Comparison of ENCODE assay signal across 9 mouse cellular contexts in the genomic region with DNA sequence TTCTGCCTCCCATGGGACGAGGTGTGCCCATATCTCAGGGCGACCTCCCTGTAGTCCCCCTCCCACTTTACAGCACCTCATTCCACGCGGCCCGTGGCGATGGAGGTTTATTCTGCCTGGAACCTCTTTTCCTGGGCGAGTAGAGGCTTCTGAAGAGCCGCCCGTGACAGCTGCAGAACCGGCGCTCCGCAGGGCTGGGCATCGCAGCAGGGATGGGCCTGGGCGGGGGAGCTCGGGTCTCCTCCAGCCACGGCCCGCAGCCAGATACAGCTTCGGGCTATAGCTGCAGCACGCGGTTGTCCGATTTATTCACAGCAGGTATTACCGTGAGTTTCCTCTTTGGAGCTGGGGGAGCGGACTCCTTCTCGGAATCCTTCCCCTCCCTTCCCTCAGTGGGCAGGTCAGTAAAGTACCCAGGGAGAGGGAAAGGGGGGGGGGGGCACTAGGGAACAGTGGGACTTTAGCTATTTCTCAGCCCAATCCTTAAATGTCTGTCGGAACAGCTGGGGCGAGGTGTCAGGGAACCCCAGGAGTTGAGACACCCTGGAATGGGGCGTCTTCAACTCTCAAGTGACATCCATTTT. TPM values are rescaled to one million over a fixed set of nuclear protein-coding genes. Genes with fewer than 3 reads are reported as not detected.
DNase-seq lines count a peak whose midpoint lies in the region; ATAC-seq and TF ChIP-seq lines count a peak whose summit lies in the region.
"Had no signal": no experiment of that assay in that cellular context is flagged by ENCODE, and none has a peak within 500 bp of the region (broad histone marks: within the 10 kb centered on the region; RNA-seq: fewer than 3 reads in every experiment).

No protein-coding gene starts in this region.

- WGBS in kidney, postnatal 0 days, result under 1% methylated on average over 27 of the region's 27 CpGs
- WGBS in hindbrain, embryonic 11.5 days, result under 1% methylated on average over 27 of the region's 27 CpGs
- WGBS in neural tube, embryonic 13.5 days, result 1% methylated on average over 27 of the region's 27 CpGs

- peak overlapping the region; percentile 27; the same call in 1 of the 2 replicates for H3K4me3 ChIP-seq in kidney, postnatal 0 days (replicated peaks; ENCODE audit: low read depth, low read length)
- no peak overlapping the region for H3K4me3 ChIP-seq in hindbrain, embryonic 11.5 days (ENCODE audit: low read depth, low read length)
- H3K4me3 ChIP-seq in neural tube, embryonic 13.5 days, result 0 out of 2 replicates have a peak overlapping the region, but pooled peaks have one; percentile 23

- peaks cover 92% of the 10 kb centered on the region for H3K27me3 ChIP-seq in kidney, postnatal 0 days (ENCODE audit: insufficient read depth, low read length)
- peaks cover 94% of the 10 kb centered on the region for H3K27me3 ChIP-seq in hindbrain, embryonic 11.5 days (ENCODE audit: control insufficient read depth, insufficient read depth, low read length)
- H3K27me3 ChIP-seq in neural tube, embryonic 13.5 days, result peaks cover 100% of the 10 kb centered on the region

- H3K36me3 ChIP-seq in kidney, postnatal 0 days (ENCODE audit: insufficient read depth, low read length), result no peaks in the 10 kb centered on the region
- H3K36me3 ChIP-seq in hindbrain, embryonic 11.5 days (ENCODE audit: control insufficient read depth, insufficient read depth, low read length), result no peaks in the 10 kb centered on the region
- no peaks in the 10 kb centered on the region for H3K36me3 ChIP-seq in neural tube, embryonic 13.5 days

- peaks cover 25% of the 10 kb centered on the region for H3K4me1 ChIP-seq in kidney, postnatal 0 days (replicated peaks; ENCODE audit: insufficient read depth, low read length)
- H3K4me1 ChIP-seq in hindbrain, embryonic 11.5 days (replicated peaks; ENCODE audit: control insufficient read depth, insufficient read depth, low read length), result peaks cover 19% of the 10 kb centered on the region
- peaks cover 44% of the 10 kb centered on the region for H3K4me1 ChIP-seq in neural tube, embryonic 13.5 days (replicated peaks)

- no peak for DNase-seq in kidney, postnatal 0 days (ENCODE audit: low spot score)
- no peak for DNase-seq in kidney, adult 18-20 months
- peak; percentile 38 for DNase-seq in embryo, embryonic 9.5 days (ENCODE audit: extremely low spot score)
- DNase-seq in hindbrain, embryonic 11.5 days (ENCODE audit: low spot score), result peak; percentile 65
- DNase-seq in gastrocnemius, postnatal 25 days, result no peak
- DNase-seq in layer of hippocampus, postnatal 36 days, result no peak
- no peak for DNase-seq in yolk sac, embryonic 10.5 days (ENCODE audit: low spot score)

- H3K4me2 ChIP-seq in kidney, postnatal 0 days (ENCODE audit: low read length), result no peak overlapping the region
- peak overlapping the region; percentile 20; the same call in 1 of the 2 replicates for H3K4me2 ChIP-seq in hindbrain, embryonic 11.5 days (replicated peaks; ENCODE audit: low read depth, low read length)
- H3K4me2 ChIP-seq in neural tube, embryonic 13.5 days, result peak overlapping the region; percentile 43

- H3K9ac ChIP-seq in kidney, postnatal 0 days (ENCODE audit: low read depth, low read length), result no peak overlapping the region
- no peak overlapping the region for H3K9ac ChIP-seq in hindbrain, embryonic 11.5 days (ENCODE audit: low read depth, low read length)
- no peak overlapping the region for H3K9ac ChIP-seq in neural tube, embryonic 13.5 days

- no peak overlapping the region for H3K27ac ChIP-seq in kidney, postnatal 0 days
- no peak overlapping the region for H3K27ac ChIP-seq in hindbrain, embryonic 11.5 days (ENCODE audit: low read depth, low read length)
- no peak overlapping the region for H3K27ac ChIP-seq in neural tube, embryonic 13.5 days (replicated peaks)

- ATAC-seq in kidney, postnatal 0 days (replicated peaks; ENCODE audit: low FRiP score, low read depth), result no peak
- no peak; the same call in 1 of the 2 replicates for ATAC-seq in hindbrain, embryonic 11.5 days (ENCODE audit: low FRiP score)
- no peak for ATAC-seq in neural tube, embryonic 13.5 days (ENCODE audit: low read depth)

- no peak for TF ChIP-seq CTCF in kidney, postnatal 0 days (IDR thresholded peaks at IDR 0.05; ENCODE audit: low read depth)

- no peaks in the 10 kb centered on the region for H3K9me3 ChIP-seq in kidney, postnatal 0 days (replicated peaks; ENCODE audit: low read length)
- no peaks in the 10 kb centered on the region for H3K9me3 ChIP-seq in hindbrain, embryonic 11.5 days (ENCODE audit: control insufficient read depth, low read length)
- no peaks in the 10 kb centered on the region for H3K9me3 ChIP-seq in neural tube, embryonic 13.5 days

RNA-seq across cellular contexts. Expression of gene Tfap2c, which starts 0.6 kb away (rescaled TPM):
- 0.22 and 0.53 TPM in 2 replicates for polyA plus RNA-seq in kidney, postnatal 0 days (2015; fragmentation: Nextera tagmentation; extraction: Ambion mirVana)
- 2.5 and 2.8 TPM in 2 replicates for polyA plus RNA-seq in hindbrain, embryonic 11.5 days (2014; fragmentation: Nextera tagmentation; extraction: Ambion mirVana)
- 0.60 and 1.0 TPM in 2 replicates for polyA plus RNA-seq in neural tube, embryonic 13.5 days (2015; fragmentation: Nextera tagmentation; extraction: Ambion mirVana)
- not detected for total RNA-seq in gastrocnemius, postnatal 25 days (2021)
- total RNA-seq in layer of hippocampus, postnatal 36 days (2021), result under 1 TPM; 0.30 to 0.37 TPM
- total RNA-seq: hematopoietic stem cell, adult 5-6 weeks had no signal

Comparison
In these comparisons a context has a peak if more than half of its experiments do, and no peak if none do; other contexts are left out.
1. DNase-seq: peak in embryo, embryonic 9.5 days (single experiment) and hindbrain, embryonic 11.5 days (single experiment); none in kidney, postnatal 0 days (single experiment), kidney, adult 18-20 months (single experiment), gastrocnemius, postnatal 25 days (single experiment), layer of hippocampus, postnatal 36 days (0 of 2) and yolk sac, embryonic 10.5 days (single experiment).